Mouse (Mus musculus): ENCODE measurements around the gene Rps6ka5. TPM values are rescaled to one million over a fixed set of nuclear protein-coding genes. Genes with fewer than 3 reads are reported as not detected.

The Rps6ka5 gene
- polyA plus RNA-seq, 1 experiment from 2014 or later: 5.2 TPM

- Histone ChIP-seq H3K4me1 (ENCODE audit: control insufficient read depth, insufficient read depth, low read length) (no peaks in the 10 kb centered on the region), H3K27ac (replicated peaks; ENCODE audit: low read depth, low read length) (no peak overlapping the region), H3K4me2 (ENCODE audit: low read depth, severe bottlenecking) (no peak overlapping the region), H3K9ac (ENCODE audit: low read length) (no peak overlapping the region), H3K4me3 (ENCODE audit: low read depth, low read length) (no peak overlapping the region), H3K27me3 (ENCODE audit: control insufficient read depth, insufficient read depth, low read length) (no peaks in the 10 kb centered on the region), H3K36me3 (ENCODE audit: control insufficient read depth, insufficient read depth, low read length) (no peaks in the 10 kb centered on the region), H3K9me3 (ENCODE audit: control insufficient read depth, low read length) (no peaks in the 10 kb centered on the region)
- 52% methylated on average over 5 of the region's 5 CpGs for WGBS
- ATAC-seq (ENCODE audit: insufficient number of reproducible peaks, low FRiP score, low TSS enrichment, low read depth) (no peak), DNase-seq (ENCODE audit: low spot score) (no peak)
These were observed 8.4 kb upstream of the Rps6ka5 start for GRCm38 (mm10) chr12:100735156-100735555.

GRCm38 (mm10) chr12:100728646-100729485 is 2.1 kb upstream of the Rps6ka5 start:
- Histone ChIP-seq H3K4me3 (ENCODE audit: low read depth, low read length) (no peak overlapping the region), H3K27ac (replicated peaks; ENCODE audit: low read depth, low read length) (no peak overlapping the region), H3K4me1 (ENCODE audit: control insufficient read depth, insufficient read depth, low read length) (no peaks in the 10 kb centered on the region), H3K4me2 (ENCODE audit: low read depth, severe bottlenecking) (no peak overlapping the region), H3K9ac (ENCODE audit: low read length) (no peak overlapping the region), H3K9me3 (ENCODE audit: control insufficient read depth, low read length) (no peaks in the 10 kb centered on the region), H3K27me3 (ENCODE audit: control insufficient read depth, insufficient read depth, low read length) (no peaks in the 10 kb centered on the region), H3K36me3 (ENCODE audit: control insufficient read depth, insufficient read depth, low read length) (no peaks in the 10 kb centered on the region)
- DNase-seq (ENCODE audit: low spot score): no peak
- no peak for ATAC-seq (ENCODE audit: insufficient number of reproducible peaks, low FRiP score, low TSS enrichment, low read depth)
- WGBS: 75% methylated on average over 14 of the region's 14 CpGs

GRCm38 (mm10) chr12:100727891-100728290 is 1.1 kb upstream of the Rps6ka5 start:
- no peak overlapping the region for H3K4me2 ChIP-seq (ENCODE audit: low read depth, severe bottlenecking)
- no peak for ATAC-seq (ENCODE audit: insufficient number of reproducible peaks, low FRiP score, low TSS enrichment, low read depth)
- no peak overlapping the region for H3K27ac ChIP-seq (replicated peaks; ENCODE audit: low read depth, low read length)
- no peaks in the 10 kb centered on the region for H3K9me3 ChIP-seq (ENCODE audit: control insufficient read depth, low read length)
- no peaks in the 10 kb centered on the region for H3K36me3 ChIP-seq (ENCODE audit: control insufficient read depth, insufficient read depth, low read length)
- no peak overlapping the region for H3K9ac ChIP-seq (ENCODE audit: low read length)
- no peaks in the 10 kb centered on the region for H3K27me3 ChIP-seq (ENCODE audit: control insufficient read depth, insufficient read depth, low read length)
- no peak overlapping the region for H3K4me3 ChIP-seq (ENCODE audit: low read depth, low read length)
- no peaks in the 10 kb centered on the region for H3K4me1 ChIP-seq (ENCODE audit: control insufficient read depth, insufficient read depth, low read length)
- WGBS: 19% methylated on average over 7 of the region's 7 CpGs
- no peak for DNase-seq (ENCODE audit: low spot score)

GRCm38 (mm10) chr12:100725458-100725786 is 1.4 kb downstream of the Rps6ka5 start:
- H3K27ac ChIP-seq (replicated peaks; ENCODE audit: low read depth, low read length): no peak overlapping the region
- H3K36me3 ChIP-seq (ENCODE audit: control insufficient read depth, insufficient read depth, low read length): no peaks in the 10 kb centered on the region
- H3K9me3 ChIP-seq (ENCODE audit: control insufficient read depth, low read length): no peaks in the 10 kb centered on the region
- H3K4me3 ChIP-seq (ENCODE audit: low read depth, low read length): 0 out of 2 replicates have a peak overlapping the region, but pooled peaks have one; percentile 57
- DNase-seq (ENCODE audit: low spot score) (no peak), ATAC-seq (ENCODE audit: insufficient number of reproducible peaks, low FRiP score, low TSS enrichment, low read depth) (no peak)
- no peaks in the 10 kb centered on the region for H3K4me1 ChIP-seq (ENCODE audit: control insufficient read depth, insufficient read depth, low read length)
- peak overlapping the region; percentile 32; the same call in 1 of the 2 replicates for H3K4me2 ChIP-seq (ENCODE audit: low read depth, severe bottlenecking)
- H3K27me3 ChIP-seq (ENCODE audit: control insufficient read depth, insufficient read depth, low read length): no peaks in the 10 kb centered on the region
- 7% methylated on average over 17 of the region's 17 CpGs for WGBS
- H3K9ac ChIP-seq (ENCODE audit: low read length): no peak overlapping the region

GRCm38 (mm10) chr12:100724606-100725457 is 2.0 kb downstream of the Rps6ka5 start:
- Histone ChIP-seq H3K4me1 (ENCODE audit: control insufficient read depth, insufficient read depth, low read length) (no peaks in the 10 kb centered on the region), H3K4me3 (ENCODE audit: low read depth, low read length) (peak overlapping the region; percentile 57), H3K36me3 (ENCODE audit: control insufficient read depth, insufficient read depth, low read length) (no peaks in the 10 kb centered on the region), H3K4me2 (ENCODE audit: low read depth, severe bottlenecking) (peak overlapping the region; percentile 62), H3K9me3 (ENCODE audit: control insufficient read depth, low read length) (no peaks in the 10 kb centered on the region), H3K9ac (ENCODE audit: low read length) (peak overlapping the region; percentile 79), H3K27me3 (ENCODE audit: control insufficient read depth, insufficient read depth, low read length) (no peaks in the 10 kb centered on the region), H3K27ac (replicated peaks; ENCODE audit: low read depth, low read length) (peak overlapping the region; percentile 87)
- peak; percentile 99 for DNase-seq (ENCODE audit: low spot score)
- peak; percentile 100 for ATAC-seq (ENCODE audit: insufficient number of reproducible peaks, low FRiP score, low TSS enrichment, low read depth)
- WGBS: under 1% methylated on average over 82 of the region's 85 CpGs

GRCm38 (mm10) chr12:100724182-100724581 is 2.6 kb downstream of the Rps6ka5 start:
- 2% methylated on average over 8 of the region's 8 CpGs for WGBS

GRCm38 (mm10) chr12:100720801-100721200 is 6.0 kb downstream of the Rps6ka5 start:
- WGBS: 57% methylated on average over 3 of the region's 3 CpGs

More at GRCm38 (mm10) chr12:100724182-100724581, 2.6 kb downstream of the Rps6ka5 start:
- H3K4me3 ChIP-seq (ENCODE audit: low read depth, low read length): peak overlapping the region; percentile 57
- DNase-seq (ENCODE audit: low spot score): no peak
- no peak for ATAC-seq (ENCODE audit: insufficient number of reproducible peaks, low FRiP score, low TSS enrichment, low read depth)
- peak overlapping the region; percentile 62 for H3K4me2 ChIP-seq (ENCODE audit: low read depth, severe bottlenecking)
- H3K27ac ChIP-seq (replicated peaks; ENCODE audit: low read depth, low read length): peak overlapping the region; percentile 87; the same call in 1 of the 2 replicates
- H3K9ac ChIP-seq (ENCODE audit: low read length): peak overlapping the region; percentile 79
- H3K27me3 ChIP-seq (ENCODE audit: control insufficient read depth, insufficient read depth, low read length): no peaks in the 10 kb centered on the region
- no peaks in the 10 kb centered on the region for H3K9me3 ChIP-seq (ENCODE audit: control insufficient read depth, low read length)
- H3K36me3 ChIP-seq (ENCODE audit: control insufficient read depth, insufficient read depth, low read length): no peaks in the 10 kb centered on the region
- no peaks in the 10 kb centered on the region for H3K4me1 ChIP-seq (ENCODE audit: control insufficient read depth, insufficient read depth, low read length)

GRCm38 (mm10) chr12:100717446-100717845 is 9.3 kb downstream of the Rps6ka5 start:
- Histone ChIP-seq H3K36me3 (ENCODE audit: control insufficient read depth, insufficient read depth, low read length) (no peaks in the 10 kb centered on the region), H3K9ac (ENCODE audit: low read length) (no peak overlapping the region), H3K4me3 (ENCODE audit: low read depth, low read length) (no peak overlapping the region), H3K4me2 (ENCODE audit: low read depth, severe bottlenecking) (no peak overlapping the region), H3K27ac (replicated peaks; ENCODE audit: low read depth, low read length) (no peak overlapping the region), H3K9me3 (ENCODE audit: control insufficient read depth, low read length) (no peaks in the 10 kb centered on the region), H3K27me3 (ENCODE audit: control insufficient read depth, insufficient read depth, low read length) (no peaks in the 10 kb centered on the region), H3K4me1 (ENCODE audit: control insufficient read depth, insufficient read depth, low read length) (no peaks in the 10 kb centered on the region)
- DNase-seq (ENCODE audit: low spot score): no peak
- ATAC-seq (ENCODE audit: insufficient number of reproducible peaks, low FRiP score, low TSS enrichment, low read depth): no peak

More at GRCm38 (mm10) chr12:100720801-100721200, 6.0 kb downstream of the Rps6ka5 start:
- Histone ChIP-seq H3K9me3 (ENCODE audit: control insufficient read depth, low read length) (no peaks in the 10 kb centered on the region), H3K4me1 (ENCODE audit: control insufficient read depth, insufficient read depth, low read length) (no peaks in the 10 kb centered on the region), H3K4me2 (ENCODE audit: low read depth, severe bottlenecking) (no peak overlapping the region), H3K27ac (replicated peaks; ENCODE audit: low read depth, low read length) (no peak overlapping the region), H3K27me3 (ENCODE audit: control insufficient read depth, insufficient read depth, low read length) (no peaks in the 10 kb centered on the region), H3K9ac (ENCODE audit: low read length) (no peak overlapping the region), H3K4me3 (ENCODE audit: low read depth, low read length) (no peak overlapping the region), H3K36me3 (ENCODE audit: control insufficient read depth, insufficient read depth, low read length) (no peaks in the 10 kb centered on the region)
- DNase-seq (ENCODE audit: low spot score) (no peak), ATAC-seq (ENCODE audit: insufficient number of reproducible peaks, low FRiP score, low TSS enrichment, low read depth) (no peak)
